Mouse (Mus musculus) E14TG2a.4 (cell line): ENCODE data around the gene Prok2.
A peak's percentile ranks its signal among the peaks of the same experiment; 100 is the strongest.

Experiments used
- H3K27me3 ChIP-seq: 2 replicates; pipeline ENCODE4 v1.6.1; 2014; ENCODE audit warnings: low read length, control low read depth; ENCODE audit not compliant: insufficient read depth
- H3K36me3 ChIP-seq: 2 replicates; pipeline ENCODE4 v1.6.1; 2014; ENCODE audit warnings: low read length, control low read depth; ENCODE audit not compliant: insufficient read depth
- H3K4me1 ChIP-seq: replicated peaks from 2 replicates; pipeline ENCODE4 v1.6.1; 2014; ENCODE audit warnings: low read depth, low read length, control low read depth
- H3K4me3 ChIP-seq: replicated peaks from 2 replicates; pipeline ENCODE4 v1.5.1; 2014; ENCODE audit warnings: mild to moderate bottlenecking, low read length
- H3K9me3 ChIP-seq: 2 replicates; pipeline ENCODE4 v1.6.1; 2014; ENCODE audit warnings: low read length, control low read depth
- CTCF ChIP-seq: conservative IDR thresholded peaks from 2 replicates; pipeline ENCODE4 v1.5.1; 2014; ENCODE audit warnings: low read length
- NANOG ChIP-seq: IDR thresholded peaks from 2 replicates; pipeline ENCODE4 v1.6.1; 2014; ENCODE audit warnings: borderline replicate concordance, low read length, mixed read lengths
- POU5F1 ChIP-seq: IDR thresholded peaks from 2 replicates; pipeline ENCODE4 v1.6.1; 2014; ENCODE audit warnings: low read length, borderline replicate concordance

The Prok2 gene

GRCm38 (mm10) chr6:99713256-99713655 lies 12.9 kb downstream of the Prok2 start:
- TF ChIP-seq NANOG (no peak), CTCF (no peak), POU5F1 (no peak)
- Histone ChIP-seq H3K4me3 (no peak overlapping the region), H3K9me3 (no peaks in the 10 kb centered on the region)

GRCm38 (mm10) chr6:99711576-99712101 lies 14.6 kb downstream of the Prok2 start:
- H3K4me3 ChIP-seq = no peak overlapping the region
- H3K9me3 ChIP-seq = no peaks in the 10 kb centered on the region
- no peak for TF ChIP-seq NANOG
- TF ChIP-seq CTCF = no peak
- 0 out of 2 replicates have a peak, but pooled peaks cover 2% of the 10 kb centered on the region for H3K27me3 ChIP-seq
- peaks cover 27% of the 10 kb centered on the region for H3K4me1 ChIP-seq
- H3K36me3 ChIP-seq = no peaks in the 10 kb centered on the region

More at GRCm38 (mm10) chr6:99713256-99713655, 12.9 kb downstream of the Prok2 start:
- H3K36me3 ChIP-seq = no peaks in the 10 kb centered on the region
- 0 out of 2 replicates have a peak, but pooled peaks cover 2% of the 10 kb centered on the region for H3K27me3 ChIP-seq
- H3K4me1 ChIP-seq = peaks cover 27% of the 10 kb centered on the region

- no peaks in the 10 kb centered on the region for H3K9me3 ChIP-seq
- H3K4me3 ChIP-seq = no peak overlapping the region
- TF ChIP-seq CTCF = no peak
- no peak for TF ChIP-seq POU5F1
- no peak for TF ChIP-seq NANOG
- no peaks in the 10 kb centered on the region for H3K36me3 ChIP-seq
- H3K27me3 ChIP-seq = peaks cover 51% of the 10 kb centered on the region
- H3K4me1 ChIP-seq = peaks cover 8% of the 10 kb centered on the region; the same call in 1 of the 2 replicates
These were observed 25.7 kb downstream of the Prok2 start for GRCm38 (mm10) chr6:99700484-99700883.

GRCm38 (mm10) chr6:99692916-99693841 lies 33.0 kb downstream of the Prok2 start:
- Histone ChIP-seq H3K4me3 (peak overlapping the region; percentile 80), H3K27me3 (peaks cover 85% of the 10 kb centered on the region), H3K36me3 (no peaks in the 10 kb centered on the region)

GRCm38 (mm10) chr6:99692206-99692915 lies 33.8 kb downstream of the Prok2 start, which contains the start of gene Gpr27:
Gene Gpr27 (plus strand): TSS chr6:99692679.
- Histone ChIP-seq H3K27me3 (peaks cover 77% of the 10 kb centered on the region), H3K36me3 (no peaks in the 10 kb centered on the region), H3K4me3 (peak within 1 kb of the TSS; percentile 80), H3K4me1 (peaks cover 11% of the 10 kb centered on the region), H3K9me3 (peaks cover 4% of the 10 kb centered on the region; the same call in 1 of the 2 replicates)
- TF ChIP-seq POU5F1 (no peak), CTCF (no peak), NANOG (no peak)

More at GRCm38 (mm10) chr6:99692916-99693841, 33.0 kb downstream of the Prok2 start:
- peaks cover 4% of the 10 kb centered on the region; the same call in 1 of the 2 replicates for H3K9me3 ChIP-seq
- no peak for TF ChIP-seq CTCF
- no peak for TF ChIP-seq NANOG
- no peak for TF ChIP-seq POU5F1
- H3K4me1 ChIP-seq = peaks cover 11% of the 10 kb centered on the region

- Histone ChIP-seq H3K9me3 (peaks cover 4% of the 10 kb centered on the region; the same call in 1 of the 2 replicates), H3K27me3 (peaks cover 71% of the 10 kb centered on the region), H3K36me3 (no peaks in the 10 kb centered on the region), H3K4me3 (peak overlapping the region; percentile 80), H3K4me1 (peaks cover 11% of the 10 kb centered on the region)
- TF ChIP-seq NANOG (no peak), POU5F1 (no peak), CTCF (no peak)
These were observed 34.5 kb downstream of the Prok2 start for GRCm38 (mm10) chr6:99691666-99692205.

GRCm38 (mm10) chr6:99688513-99688912 lies 37.7 kb downstream of the Prok2 start:
- peaks cover 40% of the 10 kb centered on the region for H3K27me3 ChIP-seq
- H3K4me3 ChIP-seq = no peak overlapping the region
- TF ChIP-seq POU5F1 (no peak), NANOG (no peak), CTCF (no peak)
- H3K4me1 ChIP-seq = peaks cover 4% of the 10 kb centered on the region; the same call in 1 of the 2 replicates
- H3K9me3 ChIP-seq = peaks cover 4% of the 10 kb centered on the region; the same call in 1 of the 2 replicates
- no peaks in the 10 kb centered on the region for H3K36me3 ChIP-seq

- no peak overlapping the region for H3K4me3 ChIP-seq
- no peaks in the 10 kb centered on the region for H3K36me3 ChIP-seq
- no peaks in the 10 kb centered on the region for H3K4me1 ChIP-seq
- H3K27me3 ChIP-seq = peaks cover 14% of the 10 kb centered on the region
- H3K9me3 ChIP-seq = no peaks in the 10 kb centered on the region
- TF ChIP-seq CTCF (peak; percentile 70), POU5F1 (no peak), NANOG (no peak)
These were observed 41.3 kb downstream of the Prok2 start for GRCm38 (mm10) chr6:99684899-99685298.

GRCm38 (mm10) chr6:99683974-99684373 lies 42.2 kb downstream of the Prok2 start:
- Histone ChIP-seq H3K4me3 (no peak overlapping the region), H3K4me1 (no peaks in the 10 kb centered on the region), H3K36me3 (no peaks in the 10 kb centered on the region), H3K27me3 (peaks cover 6% of the 10 kb centered on the region), H3K9me3 (no peaks in the 10 kb centered on the region)
- TF ChIP-seq POU5F1 (no peak), NANOG (no peak), CTCF (no peak)
